9 mouse cellular contexts compared by ENCODE assay signal in the genomic region with DNA sequence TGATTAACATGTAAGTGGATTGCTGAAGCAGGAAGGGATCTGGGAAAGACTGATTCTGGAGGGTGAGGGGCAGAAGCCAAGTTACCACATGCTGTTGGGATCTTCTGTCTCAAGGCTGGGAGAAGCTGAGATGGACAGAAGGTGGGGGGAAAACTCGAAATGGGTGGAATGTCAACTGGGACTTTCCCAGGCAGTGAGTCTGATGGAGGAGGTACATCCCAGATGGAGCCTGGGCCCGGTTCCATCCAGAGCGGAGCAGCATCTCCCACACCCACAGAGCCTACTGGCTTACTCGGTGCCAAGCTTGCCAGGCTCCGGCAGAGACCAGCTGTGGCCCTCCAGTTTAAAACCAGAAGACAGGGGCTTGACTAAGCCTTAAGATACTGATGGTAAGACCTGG. TPM values are rescaled to one million over a fixed set of nuclear protein-coding genes. Genes with fewer than 3 reads are reported as not detected.
A peak's percentile ranks its signal among the peaks of the same experiment; 100 is the strongest.
DNase-seq lines count a peak whose midpoint lies in the region; ATAC-seq lines count a peak whose summit lies in the region.
"Had no signal": no experiment of that assay in that cellular context is flagged by ENCODE, and none has a peak within 500 bp of the region (broad histone marks: within the 10 kb centered on the region; RNA-seq: fewer than 3 reads in every experiment).

No protein-coding gene starts in this region.

- ATAC-seq in erythroblast, adult 5-6 weeks (replicated peaks; ENCODE audit: low FRiP score, poor library complexity, severe bottlenecking): no peak

- peak; percentile 54 for DNase-seq in urinary bladder, postnatal 14 days (ENCODE audit: low spot score)
- DNase-seq in urinary bladder, postnatal 36 days (ENCODE audit: low spot score in 2 of 2): no peak
- peak; percentile 71 to 84 for DNase-seq in frontal cortex, postnatal 36 days (ENCODE audit: low spot score in 2 of 2)
- peak; percentile 76 to 88 for DNase-seq in layer of hippocampus, postnatal 14 days (ENCODE audit: low spot score in 2 of 2)
- DNase-seq in right cerebral cortex, postnatal 14 days: peak; percentile 78
- no peak for DNase-seq in thymus, postnatal 10 days (ENCODE audit: low spot score in 2 of 2)
- no peak for DNase-seq in kidney, postnatal 25 days

RNA-seq across cellular contexts. Expression of a gene that starts 33.4 kb away (rescaled TPM):
- total RNA-seq in layer of hippocampus, postnatal 14 days (2021): not detected
- not detected in 2 replicates for total RNA-seq in erythroblast, adult 5-6 weeks (2015; ENCODE audit: low replicate concordance)
- not detected in 2 replicates for total RNA-seq in erythroblast, adult 5-6 weeks (2017; ENCODE audit: low replicate concordance)
- total RNA-seq: gastrocnemius, postnatal 36 days had no signal

RNA-seq across cellular contexts. Expression of a gene that starts 52.3 kb away (rescaled TPM):
- total RNA-seq in layer of hippocampus, postnatal 14 days (2021): 10 to 100 TPM; 16.5 to 22.1 TPM
- total RNA-seq in erythroblast, adult 5-6 weeks (2015; ENCODE audit: low replicate concordance): not detected in 2 replicates
- total RNA-seq in erythroblast, adult 5-6 weeks (2017; ENCODE audit: low replicate concordance): not detected in 2 replicates

RNA-seq across cellular contexts. Expression of a gene that starts 57.8 kb away (rescaled TPM):
- 1 to 10 TPM; 1.6 to 1.7 TPM for total RNA-seq in layer of hippocampus, postnatal 14 days (2021)
- 0.21 TPM in 1 of 2 replicates, not detected in the other for total RNA-seq in erythroblast, adult 5-6 weeks (2015; ENCODE audit: low replicate concordance)
- not detected in 2 replicates for total RNA-seq in erythroblast, adult 5-6 weeks (2017; ENCODE audit: low replicate concordance)

Comparison
In these comparisons a context has a peak if more than half of its experiments do, and no peak if none do; other contexts are left out.
1. DNase-seq: peak in urinary bladder, postnatal 14 days (single experiment), frontal cortex, postnatal 36 days (2 of 2), layer of hippocampus, postnatal 14 days (2 of 2) and right cerebral cortex, postnatal 14 days (single experiment); none in urinary bladder, postnatal 36 days (0 of 2), thymus, postnatal 10 days (0 of 2) and kidney, postnatal 25 days (0 of 2).
2. RNA of a gene that starts 52.3 kb away (total RNA-seq): 16.5 to 22.1 TPM in layer of hippocampus, postnatal 14 days; not detected in erythroblast, adult 5-6 weeks; every median in the first group is over 10 times any median in the second.